Mouse (Mus musculus): ENCODE data around the gene Plagl2. TPM values are rescaled to one million over a fixed set of nuclear protein-coding genes. Genes with fewer than 3 reads are reported as not detected.

Gene Plagl2
- polyA plus RNA-seq (2012; rRNA removed) = 14.7 and 15.5 TPM in 2 replicates

GRCm38 (mm10) chr2:153241250-153242014 lies at the start of gene Plagl2, which contains the start of gene Pofut1:
Plagl2 (minus strand) TSS chr2:153241426.
Pofut1 (plus strand) TSS chr2:153241533.

GRCm38 (mm10) chr2:153224946-153225594 lies 16.2 kb downstream of the Plagl2 start, which contains the start of gene Tspyl3:
Tspyl3 (minus strand) TSS chr2:153225441.

Other genes starting within 250 kb of the Plagl2 start
- 22.3 and 30.6 TPM in 2 replicates for gene Pdrg1, start 226.0 kb downstream of the Plagl2 start, polyA plus RNA-seq (2012; rRNA removed)
- gene Xkr7, start 209.6 kb downstream of the Plagl2 start, polyA plus RNA-seq (2012; rRNA removed) = 0.40 and 0.46 TPM in 2 replicates
- 9.0 and 12.1 TPM in 2 replicates for gene Ccm2l, start 175.5 kb downstream of the Plagl2 start, polyA plus RNA-seq (2012; rRNA removed)
- gene Hck, start 133.0 kb downstream of the Plagl2 start, polyA plus RNA-seq (2012; rRNA removed) = 9.6 and 13.3 TPM in 2 replicates
- 83.1 and 89.5 TPM in 2 replicates for gene Tm9sf4, start 80.1 kb downstream of the Plagl2 start, polyA plus RNA-seq (2012; rRNA removed)
- gene Tspyl3, start 16.0 kb downstream of the Plagl2 start, polyA plus RNA-seq (2012; rRNA removed) = 3.1 and 3.2 TPM in 2 replicates
- gene Pofut1, start 107 bp upstream of the Plagl2 start, polyA plus RNA-seq (2012; rRNA removed) = 30.4 and 30.5 TPM in 2 replicates
- gene Kif3b, start 50.0 kb upstream of the Plagl2 start, polyA plus RNA-seq (2012; rRNA removed) = 6.4 and 6.9 TPM in 2 replicates
- gene Asxl1, start 104.4 kb upstream of the Plagl2 start, polyA plus RNA-seq (2012; rRNA removed) = 8.3 and 9.8 TPM in 2 replicates